Mouse (Mus musculus) cortical plate, adult 2 months (tissue): ENCODE data around the gene Fbxw2. TPM values are rescaled to one million over a fixed set of nuclear protein-coding genes. Genes with fewer than 3 reads are reported as not detected.

ENCODE experiments used
- H3K27ac ChIP-seq: fragments of 200-500 bp; 2 replicates; pipeline ENCODE4 v1.5.1; 2012; ENCODE audit warnings: low read length, control low read depth, inconsistent platforms; ENCODE audit not compliant: insufficient read depth
- H3K4me1 ChIP-seq: fragments of 200-500 bp; 2 replicates; pipeline ENCODE4 v1.6.1; 2011; ENCODE audit warnings: low read length; ENCODE audit not compliant: control insufficient read depth, insufficient read depth
- H3K4me3 ChIP-seq: fragments of 200-500 bp; 2 replicates; pipeline ENCODE4 v1.5.1; 2011; ENCODE audit warnings: mild to moderate bottlenecking, low read length, control low read depth; ENCODE audit not compliant: insufficient read depth
- CTCF ChIP-seq: fragments of 200-500 bp; IDR thresholded peaks from 2 replicates; pipeline ENCODE4 v1.5.1; 2011; ENCODE audit warnings: mild to moderate bottlenecking, control low read depth, low read length; ENCODE audit not compliant: insufficient read depth; ENCODE audit errors: extremely low read depth
- POLR2A ChIP-seq: fragments of 200-500 bp; IDR thresholded peaks from 2 replicates; pipeline ENCODE4 v1.6.1; 2011; ENCODE audit warnings: mild to moderate bottlenecking, low read length, control low read depth; ENCODE audit not compliant: insufficient read depth; ENCODE audit errors: extremely low read depth
- polyA plus RNA-seq: library from polyadenylated mRNA; depleted of rRNA; stranded (reverse); fragments of >200 nt; gene quantifications from 2 replicates; pipeline ENCODE4 v1.2.3, GENCODE M21; 2012

Gene Fbxw2
- polyA plus RNA-seq, 1 experiment, result 83.2 TPM

- peaks cover 6% of the 10 kb centered on the region for H3K4me1 ChIP-seq
These were observed 48.8 kb downstream of the Fbxw2 start for GRCm38 (mm10) chr2:34777237-34777868.

DNA sequence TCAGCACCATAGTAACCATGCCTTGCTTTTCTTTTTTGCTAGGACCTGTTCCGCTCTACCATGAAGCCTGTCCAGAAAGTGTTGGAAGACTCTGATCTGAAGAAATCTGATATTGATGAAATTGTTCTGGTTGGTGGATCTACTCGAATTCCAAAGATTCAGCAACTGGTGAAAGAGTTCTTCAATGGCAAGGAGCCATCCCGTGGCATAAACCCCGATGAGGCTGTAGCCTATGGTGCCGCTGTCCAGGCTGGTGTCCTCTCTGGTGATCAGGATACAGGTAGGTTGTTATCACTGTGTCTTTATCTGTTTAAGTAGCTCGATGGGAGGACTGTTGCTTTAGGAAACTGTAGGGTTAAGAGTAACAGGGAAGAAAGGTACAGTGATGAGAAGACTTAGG, 51.6 kb downstream of the Fbxw2 start:
- no peak overlapping the region; the same call in 1 of the 2 replicates for H3K4me3 ChIP-seq
- H3K27ac ChIP-seq, result no peak overlapping the region
- 0 out of 2 replicates have a peak, but pooled peaks have one; percentile 21 for TF ChIP-seq POLR2A
- no peak for TF ChIP-seq CTCF
- peaks cover 8% of the 10 kb centered on the region for H3K4me1 ChIP-seq

More at GRCm38 (mm10) chr2:34777237-34777868, 48.8 kb downstream of the Fbxw2 start:
- TF ChIP-seq CTCF (no peak), POLR2A (no peak)
- H3K4me3 ChIP-seq, result no peak overlapping the region
- H3K27ac ChIP-seq, result no peak overlapping the region

DNA sequence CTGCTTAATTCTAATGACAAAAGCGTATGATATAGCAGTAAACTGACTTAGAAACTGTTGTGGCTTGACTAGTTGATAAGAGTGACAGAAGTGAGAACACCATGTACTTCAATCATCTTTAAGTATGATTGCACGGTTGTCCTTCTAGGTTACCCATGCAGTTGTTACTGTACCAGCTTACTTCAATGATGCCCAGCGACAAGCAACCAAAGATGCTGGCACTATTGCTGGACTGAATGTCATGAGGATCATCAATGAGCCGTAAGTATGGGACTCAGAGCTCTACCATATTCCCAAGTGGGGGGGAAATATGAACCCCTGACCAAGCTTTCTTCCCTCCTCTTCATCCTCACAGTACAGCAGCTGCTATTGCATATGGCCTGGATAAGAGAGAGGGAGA, 52.4 kb downstream of the Fbxw2 start:
- peaks cover 8% of the 10 kb centered on the region for H3K4me1 ChIP-seq
- no peak overlapping the region for H3K27ac ChIP-seq

GRCm38 (mm10) chr2:34772252-34773235, 53.6 kb downstream of the Fbxw2 start:
- Histone ChIP-seq H3K27ac (peak overlapping the region; percentile 19; the same call in 1 of the 2 replicates), H3K4me1 (peaks cover 8% of the 10 kb centered on the region), H3K4me3 (peak overlapping the region; percentile 84)
- TF ChIP-seq CTCF, result no peak
- TF ChIP-seq POLR2A, result no peak

More for the DNA sequence above, 52.4 kb downstream of the Fbxw2 start:
- TF ChIP-seq POLR2A (no peak), CTCF (no peak)
- H3K4me3 ChIP-seq, result peak overlapping the region; percentile 84; the same call in 1 of the 2 replicates

GRCm38 (mm10) chr2:34771368-34772226, 54.5 kb downstream of the Fbxw2 start, which contains the start of gene Hspa5:
TSS of gene Hspa5 (plus strand) at chr2:34771970.
- TF ChIP-seq CTCF (no peak), POLR2A (peak; percentile 100)
- Histone ChIP-seq H3K4me3 (peak within 1 kb of the TSS; percentile 84), H3K27ac (peak within 1 kb of the TSS; percentile 26), H3K4me1 (peaks cover 8% of the 10 kb centered on the region; the same call in 1 of the 2 replicates)

DNA sequence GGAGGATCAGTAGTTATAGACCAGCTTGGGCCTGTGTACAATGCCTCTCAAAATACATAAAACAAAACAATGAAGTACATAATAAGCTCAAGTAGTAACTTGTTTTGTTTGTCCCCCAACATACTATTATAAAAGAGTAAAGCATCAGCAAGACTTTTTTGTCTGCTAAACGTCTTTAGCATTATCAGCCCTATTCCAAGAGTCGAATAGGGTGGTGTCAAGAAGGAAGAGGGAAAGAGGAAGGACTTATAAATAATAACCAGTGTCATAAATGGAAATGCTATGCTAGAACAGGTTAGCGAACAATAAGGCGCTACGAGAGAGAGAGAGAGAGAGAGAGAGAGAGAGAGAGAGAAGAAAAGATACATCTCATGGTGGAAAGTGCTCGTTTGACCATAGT, 55.2 kb downstream of the Fbxw2 start:
- Histone ChIP-seq H3K4me3 (peak overlapping the region; percentile 84), H3K27ac (no peak overlapping the region), H3K4me1 (peaks cover 8% of the 10 kb centered on the region; the same call in 1 of the 2 replicates)
- no peak for TF ChIP-seq POLR2A
- no peak for TF ChIP-seq CTCF

DNA sequence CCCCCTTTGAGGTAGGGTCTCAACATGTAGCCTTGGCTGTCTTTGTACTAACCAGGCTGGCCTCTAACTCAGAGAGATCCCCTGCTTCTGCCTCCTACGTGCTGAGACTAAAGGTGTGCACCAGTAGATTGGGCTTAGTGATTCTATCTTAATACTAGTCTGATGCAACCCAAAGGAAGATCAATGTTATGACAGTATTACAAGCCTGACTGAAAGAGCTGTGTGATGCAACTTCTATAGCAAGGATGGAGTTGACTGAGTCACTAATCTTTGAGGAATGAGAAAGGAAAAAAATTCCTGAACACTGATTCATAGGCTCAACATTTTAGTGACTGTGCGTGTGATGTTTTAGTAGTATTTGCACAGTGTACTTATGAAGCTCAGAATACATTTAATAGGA, 56.1 kb downstream of the Fbxw2 start:
- H3K27ac ChIP-seq, result no peak overlapping the region
- H3K4me3 ChIP-seq, result no peak overlapping the region; the same call in 1 of the 2 replicates
- peaks cover 8% of the 10 kb centered on the region; the same call in 1 of the 2 replicates for H3K4me1 ChIP-seq
- TF ChIP-seq CTCF (no peak), POLR2A (no peak)

DNA sequence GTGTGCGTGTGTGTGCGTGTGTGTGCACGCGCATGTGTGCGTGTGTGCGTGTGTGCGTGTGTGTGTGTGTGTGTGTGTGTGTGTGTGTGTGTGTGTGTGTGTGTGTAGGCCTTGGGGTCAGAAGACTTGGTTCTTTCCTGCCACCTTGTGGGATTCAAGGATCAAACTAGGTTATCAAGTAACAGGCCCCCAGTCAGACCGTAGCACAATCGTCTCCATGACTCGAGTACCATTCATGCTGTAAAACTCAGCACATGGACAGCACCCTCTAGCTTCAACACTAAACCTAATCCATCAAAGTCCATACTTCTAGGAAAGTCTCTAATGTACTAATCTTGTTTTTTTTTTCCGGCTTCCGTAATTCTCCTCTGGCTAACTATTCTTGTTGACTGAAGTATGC, 61.3 kb downstream of the Fbxw2 start:
- H3K4me1 ChIP-seq, result no peaks in the 10 kb centered on the region
- H3K27ac ChIP-seq, result no peak overlapping the region
- TF ChIP-seq CTCF (no peak), POLR2A (no peak)
- no peak overlapping the region for H3K4me3 ChIP-seq
